Mouse (Mus musculus) B cell, adult 2 months (primary cell): Measurements from ENCODE around the gene Gpc6.

Source experiments
- DNase-seq, 2 experiments: peaks; one replicate each; pipeline ENCODE4 v3.0.0; 2022

The Gpc6 gene

GRCm38 (mm10) chr14:117961267-117961666, 1036.2 kb downstream of the Gpc6 start:
- DNase-seq, result no peak

GRCm38 (mm10) chr14:117961844-117962243, 1036.7 kb downstream of the Gpc6 start:
- no peak for DNase-seq

- DNase-seq, result no peak
These were observed 1037.3 kb downstream of the Gpc6 start for GRCm38 (mm10) chr14:117962453-117962852.

GRCm38 (mm10) chr14:117972576-117972975, 1047.5 kb downstream of the Gpc6 start:
- DNase-seq, result no peak

GRCm38 (mm10) chr14:117981532-117981931, 1056.4 kb downstream of the Gpc6 start:
- DNase-seq, result no peak

GRCm38 (mm10) chr14:117988444-117988843, 1063.3 kb downstream of the Gpc6 start:
- DNase-seq, result no peak

GRCm38 (mm10) chr14:117990203-117990602, 1065.1 kb downstream of the Gpc6 start:
- no peak for DNase-seq

- no peak for DNase-seq
These were observed 1067.6 kb downstream of the Gpc6 start for GRCm38 (mm10) chr14:117992600-117993256.

- no peak for DNase-seq
These were observed 1068.7 kb downstream of the Gpc6 start for GRCm38 (mm10) chr14:117993845-117994244.

- DNase-seq, result no peak
These were observed 1079.3 kb downstream of the Gpc6 start for GRCm38 (mm10) chr14:118004434-118004833.

- no peak for DNase-seq
These were observed 1080.6 kb downstream of the Gpc6 start for GRCm38 (mm10) chr14:118005697-118006096.

- no peak for DNase-seq
These were observed 1084.4 kb downstream of the Gpc6 start for GRCm38 (mm10) chr14:118009541-118009940.

- DNase-seq, result no peak
These were observed 1088.1 kb downstream of the Gpc6 start for GRCm38 (mm10) chr14:118013237-118013636.

- DNase-seq, result no peak
These were observed 1094.2 kb downstream of the Gpc6 start for GRCm38 (mm10) chr14:118019314-118019713.

GRCm38 (mm10) chr14:118021867-118022543, 1096.9 kb downstream of the Gpc6 start:
- no peak for DNase-seq
